Mouse (Mus musculus) megakaryocyte, embryonic 14.5 days (primary cell): ENCODE measurements around the gene Gm13288.

Experiments
- FLI1 ChIP-seq: IDR thresholded peaks from 2 replicates; pipeline ENCODE4 v1.6.1; 2012; ENCODE audit warnings: low read length, inconsistent platforms, mixed read lengths
- GATA1 ChIP-seq: IDR thresholded peaks from 3 replicates; pipeline ENCODE4 v1.6.1; 2012; ENCODE audit warnings: mixed read lengths, low read length, inconsistent platforms, borderline replicate concordance

- TF ChIP-seq GATA1: no peak
- TF ChIP-seq FLI1: no peak
Measured at GRCm38 (mm10) chr4:88838828-88839227, 33.5 kb downstream of the Gm13288 start.
